Mouse (Mus musculus): ENCODE measurements around the gene Baiap2l2.

DNA sequence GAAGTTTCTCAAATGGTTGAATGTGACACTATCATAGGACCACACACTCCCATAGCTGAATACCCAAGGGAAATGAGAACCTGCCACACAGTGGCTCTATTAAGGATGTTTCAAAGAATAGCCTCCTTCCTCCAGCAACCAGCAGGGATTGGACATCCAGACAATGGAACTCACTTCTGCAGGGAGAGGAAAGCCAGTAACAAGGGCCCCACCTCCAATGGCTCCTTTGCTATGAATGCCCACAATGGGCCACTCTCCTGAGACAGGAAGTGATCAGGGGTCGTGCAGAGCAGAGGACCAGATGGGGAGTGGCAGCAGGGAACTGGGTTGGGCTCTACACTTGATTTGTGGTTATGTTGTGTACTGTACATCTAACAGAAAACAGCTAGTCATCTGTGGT is 16.8 kb downstream of the Baiap2l2 start:
- TF ChIP-seq FLI1 (IDR thresholded peaks at IDR 0.05; ENCODE audit: low read length) (no peak), GATA1 (IDR thresholded peaks at IDR 0.05; ENCODE audit: borderline replicate concordance, low read length) (no peak)

All from megakaryocyte, embryonic 14.5 days (primary cell).